Mouse (Mus musculus): ENCODE measurements around the gene Scarb1. TPM values are rescaled to one million over a fixed set of nuclear protein-coding genes. Genes with fewer than 3 reads are reported as not detected.

The Scarb1 gene
- polyA plus RNA-seq, 1 experiment: 76.0 TPM

- no peaks in the 10 kb centered on the region for H3K4me1 ChIP-seq (ENCODE audit: control insufficient read depth, insufficient read depth, insufficient read length)
- 95% methylated on average over 7 of the region's 7 CpGs for WGBS
- H3K4me3 ChIP-seq (ENCODE audit: extremely low read depth, insufficient read depth, insufficient read length): no peak overlapping the region
- no peak for DNase-seq (ENCODE audit: low read depth in 1 of 2, low spot score in 2 of 2)
- no peak overlapping the region for H3K27ac ChIP-seq (ENCODE audit: insufficient read depth, low read length)
- TF ChIP-seq POLR2A (IDR thresholded peaks at IDR 0.05; ENCODE audit: low read depth, low read length) (no peak), CTCF (IDR thresholded peaks at IDR 0.05; ENCODE audit: extremely low read depth, insufficient read depth, insufficient read length, insufficient replicate concordance) (no peak)
- no peaks in the 10 kb centered on the region for H3K27me3 ChIP-seq (ENCODE audit: control insufficient read depth, insufficient read depth, low read length)
- H3K36me3 ChIP-seq (ENCODE audit: control insufficient read depth, insufficient read depth, low read length): peaks cover 19% of the 10 kb centered on the region
These were observed 43.7 kb downstream of the Scarb1 start for GRCm38 (mm10) chr5:125297171-125297570.

- no peak for TF ChIP-seq POLR2A (IDR thresholded peaks at IDR 0.05; ENCODE audit: low read depth, low read length)
- no peak for TF ChIP-seq CTCF (IDR thresholded peaks at IDR 0.05; ENCODE audit: extremely low read depth, insufficient read depth, insufficient read length, insufficient replicate concordance)
- DNase-seq (ENCODE audit: low read depth in 1 of 2, low spot score in 2 of 2): no peak
- Histone ChIP-seq H3K27me3 (ENCODE audit: control insufficient read depth, insufficient read depth, low read length) (no peaks in the 10 kb centered on the region), H3K4me3 (ENCODE audit: extremely low read depth, insufficient read depth, insufficient read length) (no peak overlapping the region), H3K4me1 (ENCODE audit: control insufficient read depth, insufficient read depth, insufficient read length) (no peaks in the 10 kb centered on the region), H3K36me3 (ENCODE audit: control insufficient read depth, insufficient read depth, low read length) (peaks cover 10% of the 10 kb centered on the region; the same call in 1 of the 2 replicates), H3K27ac (ENCODE audit: insufficient read depth, low read length) (no peak overlapping the region)
- 79% methylated on average over 7 of the region's 7 CpGs for WGBS
These were observed 47.9 kb downstream of the Scarb1 start for GRCm38 (mm10) chr5:125292951-125293350.

- Histone ChIP-seq H3K27ac (ENCODE audit: insufficient read depth, low read length) (no peak overlapping the region), H3K4me3 (ENCODE audit: extremely low read depth, insufficient read depth, insufficient read length) (no peak overlapping the region), H3K27me3 (ENCODE audit: control insufficient read depth, insufficient read depth, low read length) (no peaks in the 10 kb centered on the region), H3K36me3 (ENCODE audit: control insufficient read depth, insufficient read depth, low read length) (peaks cover 11% of the 10 kb centered on the region), H3K4me1 (ENCODE audit: control insufficient read depth, insufficient read depth, insufficient read length) (no peaks in the 10 kb centered on the region)
- no peak for TF ChIP-seq CTCF (IDR thresholded peaks at IDR 0.05; ENCODE audit: extremely low read depth, insufficient read depth, insufficient read length, insufficient replicate concordance)
- TF ChIP-seq POLR2A (IDR thresholded peaks at IDR 0.05; ENCODE audit: low read depth, low read length): no peak
- WGBS: 70% methylated on average over 8 of the region's 8 CpGs
- DNase-seq (ENCODE audit: low read depth in 1 of 2, low spot score in 2 of 2): no peak
These were observed 49.0 kb downstream of the Scarb1 start for GRCm38 (mm10) chr5:125291895-125292294.

GRCm38 (mm10) chr5:125291387-125291786 is 49.5 kb downstream of the Scarb1 start:
- WGBS: 90% methylated on average over 10 of the region's 10 CpGs
- TF ChIP-seq CTCF (IDR thresholded peaks at IDR 0.05; ENCODE audit: extremely low read depth, insufficient read depth, insufficient read length, insufficient replicate concordance) (no peak), POLR2A (IDR thresholded peaks at IDR 0.05; ENCODE audit: low read depth, low read length) (no peak)
- H3K4me3 ChIP-seq (ENCODE audit: extremely low read depth, insufficient read depth, insufficient read length): no peak overlapping the region
- H3K4me1 ChIP-seq (ENCODE audit: control insufficient read depth, insufficient read depth, insufficient read length): no peaks in the 10 kb centered on the region
- H3K36me3 ChIP-seq (ENCODE audit: control insufficient read depth, insufficient read depth, low read length): peaks cover 10% of the 10 kb centered on the region
- no peaks in the 10 kb centered on the region for H3K27me3 ChIP-seq (ENCODE audit: control insufficient read depth, insufficient read depth, low read length)
- no peak overlapping the region for H3K27ac ChIP-seq (ENCODE audit: insufficient read depth, low read length)
- no peak for DNase-seq (ENCODE audit: low read depth in 1 of 2, low spot score in 2 of 2)

GRCm38 (mm10) chr5:125287053-125287655 is 53.7 kb downstream of the Scarb1 start:
- H3K4me1 ChIP-seq (ENCODE audit: control insufficient read depth, insufficient read depth, insufficient read length): no peaks in the 10 kb centered on the region
- TF ChIP-seq CTCF (IDR thresholded peaks at IDR 0.05; ENCODE audit: extremely low read depth, insufficient read depth, insufficient read length, insufficient replicate concordance): no peak
- H3K27me3 ChIP-seq (ENCODE audit: control insufficient read depth, insufficient read depth, low read length): no peaks in the 10 kb centered on the region
- H3K4me3 ChIP-seq (ENCODE audit: extremely low read depth, insufficient read depth, insufficient read length): no peak overlapping the region
- DNase-seq (ENCODE audit: low read depth in 1 of 2, low spot score in 2 of 2): no peak
- WGBS: 95% methylated on average over 9 of the region's 9 CpGs
- H3K36me3 ChIP-seq (ENCODE audit: control insufficient read depth, insufficient read depth, low read length): peaks cover 9% of the 10 kb centered on the region
- no peak overlapping the region for H3K27ac ChIP-seq (ENCODE audit: insufficient read depth, low read length)

GRCm38 (mm10) chr5:125286090-125286489 is 54.8 kb downstream of the Scarb1 start:
- TF ChIP-seq CTCF (IDR thresholded peaks at IDR 0.05; ENCODE audit: extremely low read depth, insufficient read depth, insufficient read length, insufficient replicate concordance): no peak
- TF ChIP-seq POLR2A (IDR thresholded peaks at IDR 0.05; ENCODE audit: low read depth, low read length): no peak
- Histone ChIP-seq H3K36me3 (ENCODE audit: control insufficient read depth, insufficient read depth, low read length) (peaks cover 9% of the 10 kb centered on the region), H3K27ac (ENCODE audit: insufficient read depth, low read length) (no peak overlapping the region), H3K4me1 (ENCODE audit: control insufficient read depth, insufficient read depth, insufficient read length) (no peaks in the 10 kb centered on the region), H3K27me3 (ENCODE audit: control insufficient read depth, insufficient read depth, low read length) (no peaks in the 10 kb centered on the region), H3K4me3 (ENCODE audit: extremely low read depth, insufficient read depth, insufficient read length) (no peak overlapping the region)
- WGBS: 94% methylated on average over 11 of the region's 11 CpGs
- DNase-seq (ENCODE audit: low read depth in 1 of 2, low spot score in 2 of 2): no peak

GRCm38 (mm10) chr5:125283748-125284640 is 56.9 kb downstream of the Scarb1 start:
- no peaks in the 10 kb centered on the region for H3K27me3 ChIP-seq (ENCODE audit: control insufficient read depth, insufficient read depth, low read length)

More at GRCm38 (mm10) chr5:125283748-125284640, 56.9 kb downstream of the Scarb1 start:
- no peak overlapping the region for H3K4me3 ChIP-seq (ENCODE audit: extremely low read depth, insufficient read depth, insufficient read length)
- H3K36me3 ChIP-seq (ENCODE audit: control insufficient read depth, insufficient read depth, low read length): peaks cover 9% of the 10 kb centered on the region
- no peak for DNase-seq (ENCODE audit: low read depth in 1 of 2, low spot score in 2 of 2)
- no peaks in the 10 kb centered on the region for H3K4me1 ChIP-seq (ENCODE audit: control insufficient read depth, insufficient read depth, insufficient read length)
- TF ChIP-seq CTCF (IDR thresholded peaks at IDR 0.05; ENCODE audit: extremely low read depth, insufficient read depth, insufficient read length, insufficient replicate concordance): no peak
- WGBS: 90% methylated on average over 35 of the region's 35 CpGs
- no peak overlapping the region for H3K27ac ChIP-seq (ENCODE audit: insufficient read depth, low read length)

All from spleen, adult 2 months (tissue).